Mouse (Mus musculus): ENCODE measurements at regions not wholly inside any gene's neighbourhood (a gene's known extent, or its start where the extent isn't known, plus 50 kb on each side); places are given as distances from the start of the nearest gene placed in this dataset.

DNA sequence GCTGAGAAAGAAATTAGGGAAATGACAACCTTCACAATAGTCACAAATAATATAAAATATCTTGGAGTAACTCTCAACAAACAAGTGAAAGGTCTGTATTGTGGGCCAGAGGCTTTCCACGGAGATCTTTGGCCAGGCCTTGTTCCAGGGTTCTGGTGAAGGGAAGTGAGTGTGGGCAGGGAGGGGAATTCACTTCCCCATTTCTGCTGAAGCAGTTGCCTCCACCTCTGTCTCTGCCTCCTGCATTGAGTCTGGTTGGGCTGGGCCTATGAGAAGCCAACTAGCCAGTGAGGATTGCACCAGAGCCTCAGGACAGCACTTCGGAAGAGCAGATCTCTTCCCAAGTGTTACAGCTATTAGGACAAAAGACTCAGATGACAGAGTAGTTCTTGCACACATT, 294.9 kb upstream of the Ascc3 start:
- DNase-seq (ENCODE audit: low read depth), result peak; percentile 4

DNA sequence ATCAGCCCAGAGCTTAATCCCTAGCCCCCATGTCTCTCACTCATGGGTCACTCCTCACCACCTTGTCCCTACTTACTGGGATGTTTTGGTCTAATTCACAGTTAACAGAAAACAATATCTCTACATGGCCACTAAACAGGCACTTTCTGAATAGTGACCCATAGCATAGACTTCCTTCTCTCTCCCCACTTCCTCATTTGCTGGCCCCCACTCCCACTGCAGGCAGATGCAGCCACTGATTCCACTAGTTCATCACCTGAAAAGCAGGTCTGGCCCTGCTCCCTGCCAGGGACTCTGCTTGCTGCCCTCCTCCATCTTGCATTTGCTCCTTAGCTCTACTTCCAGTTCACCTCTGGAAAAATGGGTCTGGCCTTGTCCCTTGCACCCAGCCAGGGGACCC, 280.5 kb upstream of the Ascc3 start:
- DNase-seq (ENCODE audit: low read depth), result no peak

DNA sequence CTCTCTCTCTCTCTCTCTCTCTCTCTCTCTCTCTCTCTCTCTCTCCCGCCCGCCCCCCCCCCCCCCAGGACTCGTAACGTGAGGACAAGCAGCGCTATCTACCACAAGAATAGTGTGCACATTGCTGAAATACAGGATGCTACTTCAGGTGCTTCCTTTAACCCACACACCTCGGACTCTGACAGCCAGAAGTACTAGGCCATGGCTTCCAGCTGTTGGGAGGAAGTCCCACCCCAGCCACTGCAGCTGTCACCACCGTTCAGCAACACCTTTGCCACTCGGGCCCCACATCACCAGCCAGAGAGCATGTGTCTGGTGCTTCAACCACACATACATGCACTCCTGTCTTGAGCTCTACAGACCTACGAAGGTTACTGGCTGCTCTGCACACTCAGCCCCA, 279.9 kb upstream of the Ascc3 start:
- peak; percentile 2 for DNase-seq (ENCODE audit: low read depth)

All from 416B (cell line).